Mouse (Mus musculus): Measurements from ENCODE around the gene Cmip.

DNA sequence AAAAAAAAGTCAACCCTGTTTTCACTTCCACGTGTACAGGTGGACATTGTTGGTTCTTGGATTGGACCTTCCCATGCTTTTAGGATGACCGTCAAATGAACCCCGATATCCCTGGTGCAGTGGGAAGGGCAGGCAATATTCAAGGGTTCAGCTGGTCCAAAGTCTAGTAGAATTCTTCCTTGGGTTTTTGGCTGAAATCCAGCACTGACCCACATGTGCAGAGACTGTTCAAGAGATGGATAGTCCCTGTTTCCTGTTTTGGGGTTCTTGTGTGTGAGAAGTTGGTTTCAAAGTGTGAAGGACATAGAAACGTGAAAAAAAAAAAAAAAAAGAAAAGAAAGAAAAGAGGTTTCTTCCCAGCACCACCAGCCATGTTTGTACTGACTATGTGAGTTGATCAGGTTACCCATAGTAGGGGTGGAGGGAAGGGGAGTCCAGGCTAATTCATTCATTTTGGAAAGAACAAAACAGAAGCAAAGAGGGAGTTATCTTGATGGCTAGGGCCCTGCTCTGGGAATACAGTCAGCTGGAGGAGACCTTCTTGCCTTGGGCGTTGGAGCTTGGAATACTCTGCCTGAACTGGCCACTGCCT, 243.5 kb downstream of the Cmip start:
- TF ChIP-seq POLR2A (IDR thresholded peaks at IDR 0.05; ENCODE audit: borderline replicate concordance, extremely low read depth, low read depth, low read length) (no peak), CTCF (IDR thresholded peaks at IDR 0.05; ENCODE audit: insufficient read depth, low read length) (no peak)
